Mouse (Mus musculus): ENCODE results near the gene Efcab11.

DNA sequence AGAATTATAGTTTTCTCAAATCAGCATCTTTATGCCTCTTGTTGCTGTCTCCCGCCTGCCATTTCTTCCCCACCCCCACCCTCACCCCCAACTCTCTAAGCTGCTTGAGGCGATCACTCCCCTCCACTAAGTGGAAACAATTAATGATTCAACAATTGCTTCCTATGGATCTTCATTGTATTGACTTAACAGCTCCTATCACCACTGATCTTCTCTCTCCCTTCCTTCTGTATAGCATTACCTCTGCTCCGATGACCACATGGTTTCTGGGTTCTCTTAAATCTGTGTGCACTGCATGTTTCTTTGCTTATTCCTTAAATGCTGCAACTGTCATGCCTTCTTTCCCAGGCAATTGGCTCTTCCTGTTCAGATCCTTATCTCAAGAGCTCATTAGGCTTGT is 120.2 kb downstream of the Efcab11 start:
- TF ChIP-seq ZNF384 (IDR thresholded peaks at IDR 0.05; ENCODE audit: low read depth, low read length) (no peak), CHD2 (IDR thresholded peaks at IDR 0.05; ENCODE audit: low read depth, low read length) (no peak)
